Mouse (Mus musculus): Measurements from ENCODE around the gene Ubash3a.

The Ubash3a gene

GRCm38 (mm10) chr17:31207771-31208334 is at the start of gene Ubash3a:
Ubash3a (plus strand) TSS chr17:31207873.
- ChIA-PET CTCF (interaction anchor here in 2 of 4 experiments (0.5 to 1.0 kb wide), 3 partner anchors 20 to 399 kb away, joined by 3 to 12 read pairs (median 8); no protein-coding TSS in a partner anchor), POLR2A (no interaction called here)

- CTCF ChIA-PET: interaction anchor here in 2 of 4 experiments (0.5 to 1.2 kb wide), 7 partner anchors 11 to 150 kb away, joined by 3 to 5 read pairs (median 4); partner anchors contain the start of gene Tff2 (in 1 of the 2)
- POLR2A ChIA-PET: interaction anchor here in 2 of 4 experiments (1.0 to 1.4 kb wide), 4 partner anchors 35 to 97 kb away, joined by 3 to 5 read pairs (median 4); no protein-coding TSS in a partner anchor
Observed at GRCm38 (mm10) chr17:31157921-31158320, 49.8 kb upstream of the Ubash3a start.

DNA sequence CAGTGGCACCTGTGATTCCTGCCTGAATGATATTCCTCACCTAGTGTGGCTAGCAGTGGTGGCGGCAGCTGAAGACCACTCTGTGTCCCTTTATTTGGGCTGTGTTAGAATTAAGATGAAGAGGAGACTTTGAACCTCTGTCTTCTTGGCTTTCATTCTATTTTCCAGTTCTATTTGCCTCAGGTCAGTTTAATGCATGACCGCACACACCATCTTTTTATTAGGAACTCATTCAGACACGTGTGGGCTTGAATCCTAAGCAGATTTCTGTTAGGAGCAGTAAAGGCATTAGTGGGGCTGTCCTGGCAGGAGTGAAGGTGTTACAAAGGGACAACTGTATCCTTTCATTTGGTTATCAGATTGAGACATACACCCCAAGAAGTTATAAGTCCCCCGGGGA is 47.4 kb upstream of the Ubash3a start:
- ChIA-PET CTCF (interaction anchor here in 1 of 4 experiments (1.4 kb wide), 1 partner anchor 41 kb away, joined by 3 read pairs; no protein-coding TSS in a partner anchor), POLR2A (interaction anchor here in 1 of 4 experiments (0.5 to 1.0 kb wide), 2 partner anchors 10 to 55 kb away, joined by 3 read pairs; no protein-coding TSS in a partner anchor)

- ChIA-PET POLR2A (no interaction called here), CTCF (interaction anchor here in 2 of 4 experiments (0.6 to 1.0 kb wide), 2 partner anchors 80 to 151 kb away, joined by 3 to 4 read pairs; no protein-coding TSS in a partner anchor)
Observed at GRCm38 (mm10) chr17:31162607-31163006, 45.1 kb upstream of the Ubash3a start.

GRCm38 (mm10) chr17:31163821-31164220 is 43.9 kb upstream of the Ubash3a start:
- CTCF ChIA-PET: interaction anchor here in 3 of 4 experiments (0.6 to 1.0 kb wide), 4 partner anchors 26 to 152 kb away, joined by 3 read pairs; no protein-coding TSS in a partner anchor
- POLR2A ChIA-PET: no interaction called here

GRCm38 (mm10) chr17:31165127-31165526 is 42.5 kb upstream of the Ubash3a start, which contains the start of gene Tff1:
Tff1 (minus strand) TSS chr17:31165277.
- ChIA-PET POLR2A (interaction anchor here in 1 of 4 experiments (1.0 kb wide), 1 partner anchor 10 kb away, joined by 3 read pairs; no protein-coding TSS in a partner anchor), CTCF (interaction anchor here in 1 of 4 experiments (1.4 kb wide), 1 partner anchor 22 kb away, joined by 4 read pairs; no protein-coding TSS in a partner anchor)

DNA sequence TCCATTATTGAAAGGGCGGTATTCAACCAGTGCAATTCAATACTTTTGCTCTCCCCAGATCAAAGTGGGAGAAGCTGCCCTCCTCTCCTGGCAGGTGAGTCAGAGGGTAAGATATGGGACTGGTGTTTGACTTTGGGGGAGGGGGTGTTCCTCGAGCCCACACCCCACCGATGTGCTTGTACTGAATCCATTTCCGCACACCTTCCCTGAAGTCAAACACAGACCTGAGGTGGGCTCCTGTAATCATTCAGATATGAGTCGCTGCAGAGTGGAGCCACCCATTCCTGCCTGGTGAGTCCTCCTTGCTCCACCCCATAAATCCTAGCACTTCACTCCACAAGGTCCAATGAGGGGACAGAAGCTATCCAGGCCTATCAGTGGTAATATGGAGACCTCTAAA is 37.9 kb upstream of the Ubash3a start:
- ChIA-PET CTCF (interaction anchor here in 2 of 4 experiments (0.6 to 1.5 kb wide), 3 partner anchors 23 to 79 kb away, joined by 3 to 5 read pairs (median 3); no protein-coding TSS in a partner anchor), POLR2A (interaction anchor here in 2 of 4 experiments (0.7 to 1.6 kb wide), 2 partner anchors 10 to 189 kb away, joined by 3 read pairs; no protein-coding TSS in a partner anchor)

DNA sequence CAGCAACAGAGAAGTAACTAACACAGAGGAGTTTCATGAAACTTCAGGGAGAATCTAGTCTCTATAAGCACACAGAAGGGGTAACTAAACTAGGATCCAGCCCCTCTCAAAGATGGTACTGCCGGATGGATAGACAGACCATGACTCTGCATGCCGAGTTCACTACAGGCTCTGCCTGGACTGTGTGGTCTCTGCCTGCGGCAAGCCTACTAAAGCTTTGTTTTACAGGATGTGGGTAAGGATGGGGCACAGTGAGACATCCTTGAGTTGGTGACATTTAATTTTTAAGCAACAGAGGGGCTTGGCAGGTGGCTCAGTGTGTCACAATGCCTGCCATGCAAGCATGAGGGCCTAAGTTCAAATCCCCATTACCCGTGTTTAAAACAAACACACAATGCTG is 31.4 kb upstream of the Ubash3a start:
- ChIA-PET CTCF (no interaction called here), POLR2A (interaction anchor here in 1 of 4 experiments (0.6 kb wide), 1 partner anchor 110 kb away, joined by 3 read pairs; the partner anchor contains the start of gene Slc37a1)

GRCm38 (mm10) chr17:31181490-31181889 is 26.2 kb upstream of the Ubash3a start:
- ChIA-PET POLR2A (interaction anchor here in 1 of 4 experiments (0.6 kb wide), 1 partner anchor 8 kb away, joined by 3 read pairs; no protein-coding TSS in a partner anchor), CTCF (interaction anchor here in 2 of 4 experiments (0.5 to 1.9 kb wide), 2 partner anchors 61 to 77 kb away, joined by 5 to 6 read pairs; no protein-coding TSS in a partner anchor)

GRCm38 (mm10) chr17:31183180-31183974 is 24.3 kb upstream of the Ubash3a start:
- ChIA-PET POLR2A (interaction anchor here in 2 of 4 experiments (0.6 to 1.2 kb wide), 3 partner anchors 71 to 106 kb away, joined by 3 read pairs; no protein-coding TSS in a partner anchor), CTCF (interaction anchor here in 2 of 4 experiments (0.7 to 1.3 kb wide), 3 partner anchors 59 to 66 kb away, joined by 3 read pairs; no protein-coding TSS in a partner anchor)

- ChIA-PET POLR2A (interaction anchor here in 2 of 4 experiments (0.6 to 1.2 kb wide), 3 partner anchors 62 to 105 kb away, joined by 3 read pairs; no protein-coding TSS in a partner anchor), CTCF (interaction anchor here in 2 of 4 experiments (0.7 to 1.3 kb wide), 5 partner anchors 21 to 166 kb away, joined by 3 to 4 read pairs (median 3); no protein-coding TSS in a partner anchor)
Observed at GRCm38 (mm10) chr17:31184269-31184990, 23.2 kb upstream of the Ubash3a start.

DNA sequence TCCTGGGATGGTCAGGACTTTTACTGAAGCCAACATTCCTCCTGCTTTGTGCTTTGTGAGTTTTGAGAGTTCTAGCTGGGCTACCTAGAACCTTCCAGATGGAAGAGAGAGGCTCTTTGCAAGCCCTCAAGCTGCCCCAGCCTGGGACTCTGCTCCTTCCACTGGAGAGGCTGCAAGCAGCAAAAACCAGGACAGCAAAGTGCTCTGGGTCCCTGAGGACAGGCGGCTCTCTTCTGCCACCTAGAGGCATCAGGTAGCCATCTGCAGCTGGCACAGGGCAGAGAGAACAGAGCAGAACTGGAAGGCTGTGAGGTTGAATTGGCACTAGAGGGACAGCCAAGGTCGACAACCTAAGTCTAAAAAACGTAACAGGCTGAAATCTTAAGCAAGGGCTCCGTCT is 20.3 kb upstream of the Ubash3a start:
- POLR2A ChIA-PET: interaction anchor here in 2 of 4 experiments (0.6 to 1.6 kb wide), 5 partner anchors 9 to 409 kb away, joined by 3 to 4 read pairs (median 3); no protein-coding TSS in a partner anchor
- CTCF ChIA-PET: interaction anchor here in 3 of 4 experiments (0.6 to 2.6 kb wide), 20 partner anchors 10 to 184 kb away, joined by 3 to 14 read pairs (median 4); partner anchors contain the start of gene Tff1 (in 1 of the 3)

- POLR2A ChIA-PET: interaction anchor here (0.6 to 1.1 kb wide), 4 partner anchors 11 to 158 kb away, joined by 3 to 4 read pairs (median 3); no protein-coding TSS in a partner anchor
- CTCF ChIA-PET: interaction anchor here (0.7 to 1.6 kb wide), 7 partner anchors 20 to 646 kb away, joined by 3 to 11 read pairs (median 4); no protein-coding TSS in a partner anchor
Observed at GRCm38 (mm10) chr17:31191825-31192224, 15.8 kb upstream of the Ubash3a start.

GRCm38 (mm10) chr17:31192663-31193062 is 15.0 kb upstream of the Ubash3a start:
- POLR2A ChIA-PET: interaction anchor here in 3 of 4 experiments (0.5 to 1.5 kb wide), 6 partner anchors 10 to 159 kb away, joined by 3 to 5 read pairs (median 4); no protein-coding TSS in a partner anchor

GRCm38 (mm10) chr17:31193360-31193759 is 14.3 kb upstream of the Ubash3a start:
- ChIA-PET CTCF (interaction anchor here (0.6 to 1.4 kb wide), 8 partner anchors 24 to 603 kb away, joined by 3 to 4 read pairs (median 3); no protein-coding TSS in a partner anchor), POLR2A (interaction anchor here in 2 of 4 experiments (0.6 to 1.5 kb wide), 4 partner anchors 9 to 36 kb away, joined by 3 to 6 read pairs (median 5); no protein-coding TSS in a partner anchor)

More at GRCm38 (mm10) chr17:31192663-31193062, 15.0 kb upstream of the Ubash3a start:
- CTCF ChIA-PET: interaction anchor here in 3 of 4 experiments (0.7 to 1.6 kb wide), 9 partner anchors 19 to 134 kb away, joined by 3 to 11 read pairs (median 3); no protein-coding TSS in a partner anchor

DNA sequence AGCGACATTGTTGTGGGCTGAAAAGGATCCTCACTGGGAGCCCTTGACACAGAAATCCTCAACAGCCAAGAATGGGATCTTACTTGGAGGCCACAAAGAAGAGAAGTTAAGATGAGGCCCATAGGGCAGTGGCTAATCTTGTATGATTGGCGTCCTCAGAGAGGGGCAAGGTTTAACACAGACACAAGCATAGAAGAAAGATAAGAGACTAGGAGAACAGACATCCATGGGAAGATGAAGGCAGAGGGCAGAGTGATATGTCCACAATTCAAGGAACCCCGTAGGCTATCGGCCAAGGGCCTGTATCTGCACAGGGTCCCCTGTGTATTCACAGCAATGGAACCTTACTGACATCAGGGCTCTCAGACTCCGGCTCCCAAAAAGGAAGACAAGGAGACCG is 12.5 kb upstream of the Ubash3a start:
- ChIA-PET CTCF (interaction anchor here in 1 of 4 experiments (1.4 kb wide), 1 partner anchor 76 kb away, joined by 4 read pairs; no protein-coding TSS in a partner anchor), POLR2A (interaction anchor here in 1 of 4 experiments (1.4 kb wide), 1 partner anchor 10 kb away, joined by 3 read pairs; no protein-coding TSS in a partner anchor)

DNA sequence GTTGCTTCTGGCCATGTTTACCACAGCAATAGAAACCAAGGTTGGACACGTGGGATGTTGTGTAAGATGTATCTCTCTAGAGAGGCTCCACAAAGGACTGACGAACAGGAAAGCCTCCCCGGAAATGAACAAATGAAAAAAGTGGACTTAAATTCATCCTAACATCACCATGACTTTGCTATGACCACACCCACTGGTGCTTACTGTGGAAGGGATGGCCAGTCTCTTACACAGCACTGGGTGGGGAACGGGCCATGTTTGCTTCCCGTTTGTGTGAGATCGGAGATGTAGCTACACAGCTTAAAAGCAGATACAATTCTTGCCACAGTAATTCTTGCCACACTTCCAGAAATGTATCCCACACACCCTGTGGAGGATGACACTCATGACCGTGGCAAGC is 11.4 kb upstream of the Ubash3a start:
- CTCF ChIA-PET: interaction anchor here in 1 of 4 experiments (1.4 kb wide), 1 partner anchor 77 kb away, joined by 4 read pairs; no protein-coding TSS in a partner anchor
- POLR2A ChIA-PET: no interaction called here
